Mouse (Mus musculus) activated CD4-positive, CD25-positive, alpha-beta regulatory T cell, adult 4 months (primary cell): ENCODE data around the gene Nrap. TPM values are rescaled to one million over a fixed set of nuclear protein-coding genes. Genes with fewer than 3 reads are reported as not detected.
"Not testable (repeated sequence)": the region's sequence is repeated elsewhere in the genome, so short reads cannot be mapped to it uniquely, and the experiment has no call there.

ENCODE experiments used
- ATAC-seq: one replicate; pipeline ENCODE4 v1.8.0; 2017
- polyA plus RNA-seq, 2 experiments: library from polyadenylated mRNA; unstranded; fragments of 100-300 nt; shearing (Covaris generic); gene quantifications; one replicate each; pipeline ENCODE4 v1.2.1; 2017

Gene Nrap
- polyA plus RNA-seq = not detected

GRCm38 (mm10) chr19:56389879-56390278 is at the start of gene Nrap:
TSS of gene Nrap (minus strand) at chr19:56390037.
- no peak for ATAC-seq

- no peak for ATAC-seq
These were observed 49.2 kb upstream of the Nrap start for GRCm38 (mm10) chr19:56439072-56439434.

- ATAC-seq = no peak
These were observed 48.7 kb upstream of the Nrap start for GRCm38 (mm10) chr19:56438357-56439071.

- ATAC-seq = no peak
These were observed 46.5 kb upstream of the Nrap start for GRCm38 (mm10) chr19:56436380-56436779.

- no peak for ATAC-seq
These were observed 43.7 kb upstream of the Nrap start for GRCm38 (mm10) chr19:56433581-56433980.

GRCm38 (mm10) chr19:56432706-56433105 is 42.9 kb upstream of the Nrap start:
- no peak for ATAC-seq

GRCm38 (mm10) chr19:56430369-56430768 is 40.5 kb upstream of the Nrap start:
- ATAC-seq = no peak

GRCm38 (mm10) chr19:56425492-56425891 is 35.7 kb upstream of the Nrap start:
- ATAC-seq = no peak

GRCm38 (mm10) chr19:56424606-56425395 is 35.0 kb upstream of the Nrap start:
- no peak for ATAC-seq

- ATAC-seq = no peak
These were observed 33.5 kb upstream of the Nrap start for GRCm38 (mm10) chr19:56423370-56423769.

- peak; percentile 43 for ATAC-seq
These were observed 32.9 kb upstream of the Nrap start for GRCm38 (mm10) chr19:56422476-56423338.

GRCm38 (mm10) chr19:56420345-56420744 is 30.5 kb upstream of the Nrap start:
- ATAC-seq = no peak

GRCm38 (mm10) chr19:56419452-56419851 is 29.6 kb upstream of the Nrap start:
- ATAC-seq = no peak

GRCm38 (mm10) chr19:56418404-56418803 is 28.6 kb upstream of the Nrap start:
- no peak for ATAC-seq

GRCm38 (mm10) chr19:56409884-56410283 is 20.0 kb upstream of the Nrap start:
- ATAC-seq = not testable (repeated sequence)

GRCm38 (mm10) chr19:56406581-56406980 is 16.7 kb upstream of the Nrap start:
- no peak for ATAC-seq

GRCm38 (mm10) chr19:56405824-56406223 is 16.0 kb upstream of the Nrap start:
- ATAC-seq = no peak

- ATAC-seq = no peak
These were observed 12.0 kb upstream of the Nrap start for GRCm38 (mm10) chr19:56401864-56402263.

- ATAC-seq = peak; percentile 59
These were observed 10.4 kb upstream of the Nrap start for GRCm38 (mm10) chr19:56400200-56400599.

- ATAC-seq = no peak
These were observed 8.6 kb upstream of the Nrap start for GRCm38 (mm10) chr19:56398528-56398795.

- no peak for ATAC-seq
These were observed 8.1 kb upstream of the Nrap start for GRCm38 (mm10) chr19:56397663-56398527.
